Mouse (Mus musculus) limb, embryonic 15.5 days (tissue): ENCODE data around the gene Rdh12. TPM values are rescaled to one million over a fixed set of nuclear protein-coding genes. Genes with fewer than 3 reads are reported as not detected.

ENCODE experiments used
- ATAC-seq: fragments of 200-750 bp; cut with Nextera tagmentation; 2 replicates; pipeline ENCODE4 v1.8.0; 2017; ENCODE audit warnings: low read depth, moderate TSS enrichment; ENCODE audit not compliant: insufficient number of reproducible peaks, low FRiP score, low TSS enrichment
- H3K27ac ChIP-seq: fragments of 300-500 bp; sonication (generic); 2 replicates; pipeline ENCODE4 v1.5.1; 2015; ENCODE audit warnings: moderate library complexity, mild to moderate bottlenecking, inconsistent platforms
- H3K27me3 ChIP-seq: fragments of 300-500 bp; sonication (generic); 2 replicates; pipeline ENCODE4 v1.6.1; 2015; ENCODE audit warnings: inconsistent platforms
- H3K36me3 ChIP-seq: fragments of 300-500 bp; sonication (generic); 2 replicates; pipeline ENCODE4 v1.6.1; 2015; ENCODE audit warnings: inconsistent platforms
- H3K4me1 ChIP-seq: fragments of 300-500 bp; sonication (generic); 2 replicates; pipeline ENCODE4 v1.6.1; 2015; ENCODE audit warnings: inconsistent platforms
- H3K4me2 ChIP-seq: fragments of 300-500 bp; sonication (generic); 2 replicates; pipeline ENCODE4 v1.6.1; 2015; ENCODE audit warnings: mild to moderate bottlenecking, inconsistent platforms
- H3K4me3 ChIP-seq: fragments of 300-500 bp; sonication (generic); 2 replicates; pipeline ENCODE4 v1.5.1; 2015; ENCODE audit warnings: mild to moderate bottlenecking, inconsistent platforms
- H3K9ac ChIP-seq: fragments of 300-500 bp; sonication (generic); 2 replicates; pipeline ENCODE4 v1.6.1; 2015; ENCODE audit warnings: inconsistent platforms
- H3K9me3 ChIP-seq: fragments of 300-500 bp; sonication (generic); 2 replicates; pipeline ENCODE4 v1.6.1; 2016; ENCODE audit warnings: inconsistent platforms
- WGBS: fragments of 180-500 bp; shearing (Covaris S2); methylation state at CpG from one replicate; pipeline ENCODE4 v1.1.7; 2015; 5-methylcytosine and 5-hydroxymethylcytosine counted together
- polyA plus RNA-seq: library from polyadenylated mRNA; unstranded; fragments of >200 nt; fragmentation: Nextera tagmentation; extraction: Ambion mirVana; gene quantifications from 2 replicates; pipeline ENCODE4 v1.2.1, GENCODE M21; 2015

Gene Rdh12
- polyA plus RNA-seq, 1 experiment from 2014 or later: 51.3 TPM

DNA sequence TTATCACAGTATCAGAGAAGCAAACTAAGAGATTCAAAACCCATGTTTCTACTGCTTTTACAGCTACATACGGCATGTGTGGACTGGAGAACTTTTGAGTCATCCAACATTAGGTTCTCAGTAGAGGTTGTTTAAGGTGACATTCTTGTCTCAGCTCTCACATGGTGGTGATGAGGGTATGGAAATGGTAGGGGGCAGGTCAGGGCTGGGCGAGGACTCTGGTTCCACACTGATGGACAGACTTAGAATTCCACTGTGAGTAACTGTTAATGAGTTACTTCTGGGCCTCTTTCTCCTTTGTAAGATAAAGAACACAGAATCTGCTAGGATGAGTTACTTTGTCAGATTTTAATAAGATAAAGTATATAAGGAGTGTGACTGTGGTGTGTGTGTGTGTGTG, 51.4 kb downstream of the Rdh12 start:
- H3K4me3 ChIP-seq: no peak overlapping the region
- H3K4me1 ChIP-seq: no peaks in the 10 kb centered on the region
- no peak overlapping the region for H3K27ac ChIP-seq
- 94% methylated on average over 2 of the region's 2 CpGs for WGBS
- ATAC-seq: no peak
- H3K4me2 ChIP-seq: no peak overlapping the region
- H3K36me3 ChIP-seq: peaks cover 67% of the 10 kb centered on the region
- no peak overlapping the region for H3K9ac ChIP-seq
- H3K27me3 ChIP-seq: no peaks in the 10 kb centered on the region
- no peaks in the 10 kb centered on the region for H3K9me3 ChIP-seq

DNA sequence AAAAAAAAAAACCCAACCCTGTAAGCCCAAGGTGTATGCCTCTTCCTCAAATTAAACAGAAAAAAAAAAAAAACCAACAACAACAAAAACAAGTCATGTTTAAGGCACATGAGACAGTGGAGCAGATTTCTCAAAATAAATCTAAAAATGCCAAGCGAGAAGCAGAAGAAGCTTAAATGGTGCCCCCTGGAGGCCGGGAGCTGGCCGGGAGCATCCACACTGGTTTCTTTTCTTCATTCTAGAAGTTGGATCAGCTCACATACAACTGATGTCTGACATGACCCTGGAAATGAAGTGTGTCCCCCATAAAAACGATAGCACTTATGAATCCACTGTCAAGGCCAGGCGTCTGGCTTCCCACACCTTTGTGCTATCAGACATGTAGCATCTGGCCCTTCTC, 52.3 kb downstream of the Rdh12 start:
- H3K27me3 ChIP-seq: no peaks in the 10 kb centered on the region
- H3K27ac ChIP-seq: no peak overlapping the region
- no peak overlapping the region for H3K4me2 ChIP-seq
- no peak for ATAC-seq
- no peaks in the 10 kb centered on the region for H3K9me3 ChIP-seq
- no peaks in the 10 kb centered on the region for H3K4me1 ChIP-seq
- H3K4me3 ChIP-seq: no peak overlapping the region
- H3K36me3 ChIP-seq: peaks cover 70% of the 10 kb centered on the region
- no peak overlapping the region for H3K9ac ChIP-seq
- 56% methylated on average over 5 of the region's 5 CpGs for WGBS

Other genes with a start within 250 kb of the Rdh12 start
- gene Tmem229b, start 201.3 kb upstream of the Rdh12 start, polyA plus RNA-seq: 5.8 and 6.0 TPM in 2 replicates
- 3.4 TPM in 2 replicates for gene Plekhh1, start 179.8 kb upstream of the Rdh12 start, polyA plus RNA-seq
- gene Pigh, start 119.3 kb upstream of the Rdh12 start, polyA plus RNA-seq: 35.4 and 36.1 TPM in 2 replicates
- 0.70 and 0.72 TPM in 2 replicates for gene Arg2, start 78.1 kb upstream of the Rdh12 start, polyA plus RNA-seq
- 104 and 113 TPM in 2 replicates for gene Vti1b, start 36.2 kb upstream of the Rdh12 start, polyA plus RNA-seq
- gene Rdh11, start 16.6 kb upstream of the Rdh12 start, polyA plus RNA-seq: 26.0 and 26.6 TPM in 2 replicates
- 11.9 and 12.0 TPM in 2 replicates for gene Zfyve26, start 87.4 kb downstream of the Rdh12 start, polyA plus RNA-seq
- 5.2 and 5.3 TPM in 2 replicates for gene Rad51b, start 88.4 kb downstream of the Rdh12 start, polyA plus RNA-seq